Mouse (Mus musculus): ENCODE measurements at regions not wholly inside any gene's neighbourhood (a gene's known extent, or its start where the extent isn't known, plus 50 kb on each side); places are given as distances from the start of the nearest gene placed in this dataset.
"Not testable (repeated sequence)": the region's sequence is repeated elsewhere in the genome, so short reads cannot be mapped to it uniquely, and the experiment has no call there.

DNA sequence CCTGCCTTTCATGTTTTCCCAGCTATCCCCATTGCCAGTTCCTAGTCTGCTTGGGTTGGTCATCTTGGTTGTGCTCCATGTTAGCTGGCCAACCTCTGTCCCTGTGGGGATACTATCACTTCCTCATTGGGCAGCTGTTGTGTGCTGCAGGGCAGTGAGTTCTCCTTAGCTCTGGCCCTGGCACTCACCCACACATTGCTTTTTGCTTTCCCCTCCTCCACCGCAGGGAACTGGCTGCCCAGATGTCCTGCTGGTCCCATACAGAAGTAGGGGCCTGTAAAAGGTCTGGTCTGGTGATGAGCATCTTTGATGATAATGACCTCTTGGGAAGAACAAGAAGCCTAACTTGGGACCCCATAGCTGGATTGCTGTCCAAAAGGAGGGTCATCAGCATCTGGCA, 308.2 kb upstream of the Gm21863 start:
- DNase-seq (ENCODE audit: low spot score) = peak; percentile 0

DNA sequence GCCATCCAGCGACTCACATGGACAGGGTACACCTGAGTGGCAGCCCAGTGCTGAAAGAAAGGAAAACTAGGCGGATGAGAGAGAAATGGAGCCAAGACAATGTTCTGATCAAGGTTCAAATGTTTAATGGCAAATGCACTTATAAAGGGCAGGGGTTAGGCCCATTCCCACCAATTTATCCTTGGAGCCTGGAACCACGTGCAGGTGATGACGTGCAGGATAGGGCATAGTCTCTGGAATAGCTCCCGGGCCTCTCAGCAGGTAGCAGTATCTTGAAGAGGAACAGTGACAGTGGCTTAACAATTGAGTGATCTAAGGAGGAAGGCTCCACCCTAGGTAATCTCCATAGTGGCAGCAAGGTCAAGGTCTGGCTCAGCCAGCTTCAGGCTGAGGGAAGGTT, 285.8 kb upstream of the Gm21863 start:
- DNase-seq (ENCODE audit: low spot score) = not testable (repeated sequence)

DNA sequence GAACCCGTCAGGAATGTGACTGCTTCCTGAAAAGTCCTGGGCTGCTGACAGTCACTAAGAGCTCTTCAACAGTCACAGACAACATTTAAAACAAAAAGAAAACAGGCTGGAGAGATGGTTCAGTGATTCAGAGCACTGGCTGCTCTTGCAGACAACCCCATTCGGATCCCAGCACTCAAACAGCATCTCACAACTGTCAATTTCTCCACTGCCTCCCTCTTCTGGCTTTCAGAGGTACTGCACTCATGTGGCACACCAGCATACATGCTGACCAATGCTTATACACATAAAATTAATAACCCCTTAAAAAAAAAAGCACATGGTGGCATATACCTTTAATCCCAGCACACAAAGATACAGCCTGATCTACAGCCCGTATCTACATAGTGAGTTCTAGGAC, 283.7 kb upstream of the Gm21863 start:
- DNase-seq (ENCODE audit: low spot score) = not testable (repeated sequence)
